Mouse (Mus musculus): ENCODE measurements around the gene Tfap2c.

DNA sequence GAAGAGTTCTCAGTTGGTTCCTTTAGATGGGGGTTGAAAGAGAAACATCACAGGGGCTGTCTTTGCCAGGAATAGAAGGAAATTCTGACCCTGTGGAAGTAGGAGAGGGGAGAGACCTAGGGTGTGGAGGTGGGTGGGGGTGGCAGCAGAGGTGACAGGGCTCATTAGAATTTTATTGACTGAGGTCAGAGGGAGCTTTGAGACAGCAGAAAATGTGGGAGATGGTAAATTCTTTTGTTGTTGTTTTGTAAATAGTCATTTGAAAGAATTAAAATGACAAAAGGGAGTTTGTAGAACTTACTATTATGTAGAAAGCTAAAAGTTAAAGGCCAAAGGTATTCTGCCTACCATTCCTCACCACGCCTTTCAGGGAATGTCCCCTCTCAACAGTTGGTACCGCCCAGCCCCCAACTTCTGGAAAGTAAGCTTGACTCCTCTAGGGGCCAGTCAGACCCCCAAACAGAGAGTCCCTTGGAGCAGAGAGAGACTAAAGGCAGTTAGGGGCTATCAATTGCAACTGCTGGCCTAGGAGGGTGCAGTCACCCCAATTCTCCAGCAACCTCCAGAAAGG lies 27.9 kb downstream of the Tfap2c start:
- TF ChIP-seq POLR2A (IDR thresholded peaks at IDR 0.05; ENCODE audit: low read depth, low read length) (no peak), CTCF (conservative IDR thresholded peaks at IDR 0.05 in 1 of 2, IDR thresholded peaks at IDR 0.05 in 1 of 2; ENCODE audit: low read depth in 2 of 2, low read length in 2 of 2) (no peak), TCF12 (IDR thresholded peaks at IDR 0.05; ENCODE audit: low read depth, low read length) (no peak)
